Mouse (Mus musculus) MEL (cell line): ENCODE data around the gene Rapgef1.
A peak's percentile ranks its signal among the peaks of the same experiment; 100 is the strongest.

ENCODE experiments used
- CHD2 ChIP-seq: IDR thresholded peaks from 2 replicates; pipeline ENCODE4 v1.6.1; 2011; ENCODE audit warnings: low read length, improper control_type of control experiment
- CTCF ChIP-seq, 3 experiments: IDR thresholded peaks in 2 of 3; conservative IDR thresholded peaks in 1 of 3; 2 replicates each; pipeline ENCODE4 v1.5.1; 2011 to 2012; ENCODE audit warnings: low read length in 3 of 3, low read depth in 2 of 3, mild to moderate bottlenecking in 2 of 3, improper control_type of control experiment in 1 of 3, inconsistent platforms in 1 of 3, mixed read lengths in 1 of 3, moderate library complexity in 1 of 3; ENCODE audit not compliant: control insufficient read depth in 1 of 3, insufficient read depth in 1 of 3, poor library complexity in 1 of 3, severe bottlenecking in 1 of 3
- E2F4 ChIP-seq: IDR thresholded peaks from 2 replicates; pipeline ENCODE4 v1.6.1; 2011; ENCODE audit warnings: low read depth, low read length, improper control_type of control experiment, borderline replicate concordance
- EP300 ChIP-seq, 2 experiments: IDR thresholded peaks; 2 replicates each; pipeline ENCODE4 v1.6.1; 2011; ENCODE audit warnings: improper control_type of control experiment in 2 of 2, low read length in 2 of 2, low read depth in 1 of 2, mild to moderate bottlenecking in 1 of 2
- GABPA ChIP-seq: IDR thresholded peaks from 2 replicates; pipeline ENCODE4 v1.6.1; 2012; ENCODE audit warnings: low read depth, mild to moderate bottlenecking, inconsistent platforms, low read length, improper control_type of control experiment, moderate library complexity
- GATA1 ChIP-seq: IDR thresholded peaks from 2 replicates; pipeline ENCODE4 v1.6.1; 2011; ENCODE audit warnings: low read depth, low read length, improper control_type of control experiment
- HCFC1 ChIP-seq: IDR thresholded peaks from 2 replicates; pipeline ENCODE4 v1.6.1; 2012; ENCODE audit warnings: low read depth, mild to moderate bottlenecking, inconsistent platforms, low read length, improper control_type of control experiment, moderate library complexity
- JUND ChIP-seq: IDR thresholded peaks from 2 replicates; pipeline ENCODE4 v1.6.1; 2011; ENCODE audit warnings: low read depth, mild to moderate bottlenecking, improper control_type of control experiment, low read length
- KAT2A ChIP-seq: conservative IDR thresholded peaks from 2 replicates; pipeline ENCODE4 v1.6.1; 2012; ENCODE audit warnings: low read depth, low read length, improper control_type of control experiment, inconsistent platforms
- MEF2A ChIP-seq: IDR thresholded peaks from 2 replicates; pipeline ENCODE4 v1.6.1; 2014; ENCODE audit warnings: low read depth, mild to moderate bottlenecking, inconsistent platforms, low read length, improper control_type of control experiment; ENCODE audit not compliant: poor library complexity, insufficient replicate concordance, severe bottlenecking; ENCODE audit errors: extremely low read depth
- POLR2A ChIP-seq, 2 experiments: IDR thresholded peaks; 2 replicates each; pipeline ENCODE4 v1.6.1; 2011 to 2012; ENCODE audit warnings: low read length in 2 of 2, mild to moderate bottlenecking in 2 of 2, control low read depth in 1 of 2, improper control_type of control experiment in 1 of 2, low read depth in 1 of 2, moderate library complexity in 1 of 2; ENCODE audit not compliant: control insufficient read depth in 1 of 2, insufficient read depth in 1 of 2, poor library complexity in 1 of 2
- RCOR1 ChIP-seq: IDR thresholded peaks from 2 replicates; pipeline ENCODE4 v1.6.1; 2012; ENCODE audit warnings: low read depth, mild to moderate bottlenecking, inconsistent platforms, low read length, improper control_type of control experiment
- TAL1 ChIP-seq: IDR thresholded peaks from 2 replicates; pipeline ENCODE4 v1.6.1; 2012; ENCODE audit warnings: mild to moderate bottlenecking, inconsistent platforms, low read length, moderate library complexity, mixed read lengths

GRCm38 (mm10) chr2:29582415-29582814 is 37.1 kb upstream of the Rapgef1 start:
- TF ChIP-seq GATA1 (no peak), GABPA (no peak), HCFC1 (no peak), CTCF (IDR thresholded peaks at IDR 0.05 in 2 of 3, conservative IDR thresholded peaks at IDR 0.05 in 1 of 3; ENCODE audit: control insufficient read depth in 1 of 3, insufficient read depth in 1 of 3, low read depth in 2 of 3, low read length in 3 of 3, poor library complexity in 1 of 3, severe bottlenecking in 1 of 3) (peak; percentile 94 to 98 (median 96)), E2F4 (no peak), CHD2 (no peak), TAL1 (no peak), EP300 (IDR thresholded peaks at IDR 0.05; ENCODE audit: low read depth in 1 of 2, low read length in 2 of 2) (no peak), JUND (no peak), KAT2A (no peak), RCOR1 (no peak), POLR2A (IDR thresholded peaks at IDR 0.05; ENCODE audit: control insufficient read depth in 1 of 2, insufficient read depth in 1 of 2, low read depth in 1 of 2, low read length in 2 of 2, poor library complexity in 1 of 2) (no peak), MEF2A (no peak)
